Mouse (Mus musculus): ENCODE results near the gene Topbp1. TPM values are rescaled to one million over a fixed set of nuclear protein-coding genes. Genes with fewer than 3 reads are reported as not detected.

Topbp1 gene
- polyA plus RNA-seq, 1 experiment from 2014 or later: 75.6 TPM

DNA sequence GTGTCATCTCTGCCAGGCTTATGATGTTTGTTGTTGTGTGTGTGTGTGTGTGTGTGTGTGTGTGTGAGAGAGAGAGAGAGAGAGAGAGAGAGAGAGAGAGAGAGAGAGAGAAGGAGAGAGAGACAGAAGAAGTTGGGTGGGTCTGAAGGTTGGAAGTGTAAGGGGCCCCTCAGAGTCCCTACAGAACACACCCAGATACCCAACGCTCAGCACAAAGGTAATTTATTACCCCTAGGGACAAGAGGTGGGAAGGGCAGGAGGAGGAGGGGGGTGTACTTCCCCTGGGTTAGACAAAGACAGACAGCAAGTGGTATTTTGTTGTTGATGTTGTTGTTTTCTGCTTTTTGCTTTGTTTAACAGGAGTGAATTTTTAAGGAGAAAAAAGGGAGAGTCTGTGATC is 80.6 kb downstream of the Topbp1 start:
- Histone ChIP-seq H3K4me1 (replicated peaks; ENCODE audit: control insufficient read depth, insufficient read depth, low read length) (no peaks in the 10 kb centered on the region), H3K27me3 (ENCODE audit: control insufficient read depth, insufficient read depth, low read length) (no peaks in the 10 kb centered on the region), H3K27ac (ENCODE audit: low read depth, low read length) (no peak overlapping the region), H3K4me2 (replicated peaks; ENCODE audit: low read depth, low read length) (no peak overlapping the region), H3K36me3 (ENCODE audit: control insufficient read depth, insufficient read depth, low read length) (no peaks in the 10 kb centered on the region), H3K9ac (ENCODE audit: low read depth, low read length) (no peak overlapping the region), H3K4me3 (ENCODE audit: low read depth, low read length) (no peak overlapping the region), H3K9me3 (ENCODE audit: control insufficient read depth, low read length) (no peaks in the 10 kb centered on the region)
- DNase-seq (ENCODE audit: low spot score) (no peak), ATAC-seq (ENCODE audit: low FRiP score) (no peak)
- WGBS: 22% methylated on average over 1 of the region's 1 CpGs

- 44% methylated on average over 5 of the region's 5 CpGs for WGBS
- DNase-seq (ENCODE audit: low spot score) (peak; percentile 16), ATAC-seq (ENCODE audit: low FRiP score) (no peak)
- no peak overlapping the region for H3K4me2 ChIP-seq (replicated peaks; ENCODE audit: low read depth, low read length)
- no peak overlapping the region for H3K9ac ChIP-seq (ENCODE audit: low read depth, low read length)
- no peaks in the 10 kb centered on the region for H3K36me3 ChIP-seq (ENCODE audit: control insufficient read depth, insufficient read depth, low read length)
- H3K4me3 ChIP-seq (ENCODE audit: low read depth, low read length): no peak overlapping the region
- H3K9me3 ChIP-seq (ENCODE audit: control insufficient read depth, low read length): no peaks in the 10 kb centered on the region
- H3K4me1 ChIP-seq (replicated peaks; ENCODE audit: control insufficient read depth, insufficient read depth, low read length): no peaks in the 10 kb centered on the region
- no peaks in the 10 kb centered on the region for H3K27me3 ChIP-seq (ENCODE audit: control insufficient read depth, insufficient read depth, low read length)
- H3K27ac ChIP-seq (ENCODE audit: low read depth, low read length): no peak overlapping the region
Observed at GRCm38 (mm10) chr9:103386573-103386972, 81.6 kb downstream of the Topbp1 start.

DNA sequence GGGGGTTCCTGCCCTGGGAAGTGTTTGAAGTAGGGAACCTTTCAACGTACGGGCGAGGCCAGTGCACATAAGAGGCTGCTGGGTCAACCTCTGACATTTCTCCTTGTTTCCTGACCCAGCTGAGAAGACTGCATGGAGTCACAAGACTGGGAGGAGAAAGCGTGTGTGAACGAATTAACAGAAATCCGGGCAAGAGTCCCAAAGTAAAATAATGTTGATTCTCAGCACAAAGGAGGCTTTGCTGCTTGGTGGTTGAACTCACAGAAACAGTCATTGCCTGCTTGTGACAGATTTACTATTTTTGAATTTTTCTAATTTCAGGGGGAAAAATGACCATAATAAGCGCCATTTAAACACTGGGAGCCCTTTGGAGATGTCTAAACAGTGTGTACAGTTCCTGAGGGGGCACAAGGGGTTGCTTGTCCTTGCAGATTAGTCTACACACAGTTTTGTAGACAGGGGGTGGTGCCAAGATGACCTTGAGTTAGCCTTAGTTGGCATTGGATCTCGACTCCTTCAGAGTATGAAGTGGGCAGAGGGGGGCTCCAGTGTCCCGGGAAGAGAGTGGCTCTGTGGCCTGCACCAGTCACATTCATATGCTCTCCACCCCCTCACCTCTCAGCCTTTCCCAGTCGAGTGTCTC is 82.1 kb downstream of the Topbp1 start:
- WGBS: 68% methylated on average over 10 of the region's 10 CpGs
- DNase-seq (ENCODE audit: low spot score) (no peak), ATAC-seq (ENCODE audit: low FRiP score) (no peak)

DNA sequence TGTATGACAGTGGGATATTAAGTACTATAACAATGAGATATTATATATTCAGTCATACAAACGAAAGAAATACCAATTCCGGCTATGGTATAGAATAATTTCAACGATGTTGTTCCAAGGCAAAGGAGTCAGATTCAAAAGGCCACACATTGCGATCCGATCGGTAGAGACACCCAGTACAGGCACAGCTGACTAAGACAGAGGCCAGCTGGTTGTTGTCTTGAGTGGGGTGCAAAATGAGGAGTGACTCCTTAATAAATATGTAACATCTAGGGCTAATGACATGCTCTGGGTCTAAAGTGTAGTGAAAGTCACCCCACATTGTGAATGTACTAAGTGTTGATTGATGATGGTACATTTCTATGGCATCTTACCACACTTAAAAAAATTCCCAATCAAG is 84.2 kb downstream of the Topbp1 start:
- H3K4me1 ChIP-seq (replicated peaks; ENCODE audit: control insufficient read depth, insufficient read depth, low read length): no peaks in the 10 kb centered on the region
- no peak overlapping the region for H3K4me3 ChIP-seq (ENCODE audit: low read depth, low read length)
- H3K4me2 ChIP-seq (replicated peaks; ENCODE audit: low read depth, low read length): no peak overlapping the region
- DNase-seq (ENCODE audit: low spot score) (no peak), ATAC-seq (ENCODE audit: low FRiP score) (no peak)
- H3K27me3 ChIP-seq (ENCODE audit: control insufficient read depth, insufficient read depth, low read length): no peaks in the 10 kb centered on the region
- no peaks in the 10 kb centered on the region for H3K9me3 ChIP-seq (ENCODE audit: control insufficient read depth, low read length)
- H3K9ac ChIP-seq (ENCODE audit: low read depth, low read length): no peak overlapping the region
- 95% methylated on average over 6 of the region's 6 CpGs for WGBS
- no peak overlapping the region for H3K27ac ChIP-seq (ENCODE audit: low read depth, low read length)
- no peaks in the 10 kb centered on the region for H3K36me3 ChIP-seq (ENCODE audit: control insufficient read depth, insufficient read depth, low read length)

More for the DNA sequence above, 82.1 kb downstream of the Topbp1 start:
- no peak overlapping the region for H3K4me3 ChIP-seq (ENCODE audit: low read depth, low read length)
- no peak overlapping the region for H3K27ac ChIP-seq (ENCODE audit: low read depth, low read length)
- H3K4me2 ChIP-seq (replicated peaks; ENCODE audit: low read depth, low read length): no peak overlapping the region
- H3K27me3 ChIP-seq (ENCODE audit: control insufficient read depth, insufficient read depth, low read length): no peaks in the 10 kb centered on the region
- H3K4me1 ChIP-seq (replicated peaks; ENCODE audit: control insufficient read depth, insufficient read depth, low read length): no peaks in the 10 kb centered on the region
- no peaks in the 10 kb centered on the region for H3K9me3 ChIP-seq (ENCODE audit: control insufficient read depth, low read length)
- H3K36me3 ChIP-seq (ENCODE audit: control insufficient read depth, insufficient read depth, low read length): no peaks in the 10 kb centered on the region
- no peak overlapping the region for H3K9ac ChIP-seq (ENCODE audit: low read depth, low read length)

DNA sequence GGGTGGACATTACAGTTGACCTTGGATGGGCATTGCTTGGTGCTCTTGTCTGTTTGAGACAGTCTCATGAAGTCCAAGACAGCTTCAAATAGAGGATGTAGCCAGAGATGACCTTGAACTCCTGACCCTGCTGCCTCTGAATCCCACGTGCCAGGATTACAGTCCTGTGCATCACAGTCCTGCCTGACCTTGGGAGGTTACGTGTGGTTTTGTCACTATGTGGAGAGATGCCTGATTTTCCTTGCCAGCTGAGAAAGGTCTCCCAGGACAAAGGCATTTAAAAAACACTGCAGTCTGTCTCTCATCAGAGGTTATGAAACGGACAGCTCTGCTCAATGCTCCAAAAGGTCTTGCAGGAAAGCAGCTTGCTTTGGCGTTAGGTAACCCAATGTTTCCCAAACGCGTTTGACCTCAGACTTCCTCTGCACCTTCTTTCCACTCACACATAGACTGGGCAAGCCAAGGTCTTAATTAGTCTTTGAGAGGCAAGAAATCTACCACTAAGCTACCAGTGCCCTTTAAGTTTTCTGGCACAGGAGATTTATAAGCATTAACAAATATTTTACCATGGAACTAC is 86.9 kb downstream of the Topbp1 start:
- no peak for DNase-seq (ENCODE audit: low spot score)
- Histone ChIP-seq H3K4me3 (ENCODE audit: low read depth, low read length) (no peak overlapping the region), H3K36me3 (ENCODE audit: control insufficient read depth, insufficient read depth, low read length) (no peaks in the 10 kb centered on the region), H3K9ac (ENCODE audit: low read depth, low read length) (no peak overlapping the region), H3K27me3 (ENCODE audit: control insufficient read depth, insufficient read depth, low read length) (no peaks in the 10 kb centered on the region), H3K4me2 (replicated peaks; ENCODE audit: low read depth, low read length) (no peak overlapping the region), H3K4me1 (replicated peaks; ENCODE audit: control insufficient read depth, insufficient read depth, low read length) (no peaks in the 10 kb centered on the region), H3K9me3 (ENCODE audit: control insufficient read depth, low read length) (no peaks in the 10 kb centered on the region), H3K27ac (ENCODE audit: low read depth, low read length) (no peak overlapping the region)
- 75% methylated on average over 6 of the region's 6 CpGs for WGBS
- no peak for ATAC-seq (ENCODE audit: low FRiP score)

GRCm38 (mm10) chr9:103393256-103393655 is 88.2 kb downstream of the Topbp1 start:
- H3K27me3 ChIP-seq (ENCODE audit: control insufficient read depth, insufficient read depth, low read length): no peaks in the 10 kb centered on the region
- no peak overlapping the region for H3K9ac ChIP-seq (ENCODE audit: low read depth, low read length)
- 89% methylated on average over 11 of the region's 11 CpGs for WGBS
- no peaks in the 10 kb centered on the region for H3K4me1 ChIP-seq (replicated peaks; ENCODE audit: control insufficient read depth, insufficient read depth, low read length)
- H3K4me3 ChIP-seq (ENCODE audit: low read depth, low read length): no peak overlapping the region
- H3K9me3 ChIP-seq (ENCODE audit: control insufficient read depth, low read length): no peaks in the 10 kb centered on the region
- H3K27ac ChIP-seq (ENCODE audit: low read depth, low read length): no peak overlapping the region
- H3K4me2 ChIP-seq (replicated peaks; ENCODE audit: low read depth, low read length): no peak overlapping the region
- H3K36me3 ChIP-seq (ENCODE audit: control insufficient read depth, insufficient read depth, low read length): no peaks in the 10 kb centered on the region
- DNase-seq (ENCODE audit: low spot score): no peak
- no peak for ATAC-seq (ENCODE audit: low FRiP score)

- Histone ChIP-seq H3K36me3 (ENCODE audit: control insufficient read depth, insufficient read depth, low read length) (no peaks in the 10 kb centered on the region), H3K27me3 (ENCODE audit: control insufficient read depth, insufficient read depth, low read length) (no peaks in the 10 kb centered on the region), H3K9me3 (ENCODE audit: control insufficient read depth, low read length) (no peaks in the 10 kb centered on the region), H3K9ac (ENCODE audit: low read depth, low read length) (no peak overlapping the region), H3K4me3 (ENCODE audit: low read depth, low read length) (no peak overlapping the region), H3K4me1 (replicated peaks; ENCODE audit: control insufficient read depth, insufficient read depth, low read length) (no peaks in the 10 kb centered on the region), H3K27ac (ENCODE audit: low read depth, low read length) (no peak overlapping the region), H3K4me2 (replicated peaks; ENCODE audit: low read depth, low read length) (no peak overlapping the region)
- no peak for ATAC-seq (ENCODE audit: low FRiP score)
- no peak for DNase-seq (ENCODE audit: low spot score)
- WGBS: 89% methylated on average over 21 of the region's 21 CpGs
Observed at GRCm38 (mm10) chr9:103398509-103399157, 93.6 kb downstream of the Topbp1 start.
